Mouse (Mus musculus) embryonic fibroblast, embryonic 13.5 days (primary cell): ENCODE data around the gene Huwe1.

Experiments used
- CTCF ChIP-seq: IDR thresholded peaks from 2 replicates; pipeline ENCODE4 v1.5.1; 2011; ENCODE audit warnings: mild to moderate bottlenecking, control low read depth, low read length, moderate library complexity, borderline replicate concordance; ENCODE audit not compliant: insufficient read depth
- POLR2A ChIP-seq: IDR thresholded peaks from 2 replicates; pipeline ENCODE4 v1.6.1; 2011; ENCODE audit warnings: low read depth, mild to moderate bottlenecking, control low read depth, low read length, moderate library complexity

GRCm38 (mm10) chrX:151859436-151859835, 58.8 kb downstream of the Huwe1 start:
- TF ChIP-seq CTCF = no peak
- no peak for TF ChIP-seq POLR2A
